Mouse (Mus musculus): ENCODE measurements around the gene Mtor. TPM values are rescaled to one million over a fixed set of nuclear protein-coding genes. Genes with fewer than 3 reads are reported as not detected.

The Mtor gene
- polyA plus RNA-seq, 1 experiment from 2014 or later: 19.8 TPM

DNA sequence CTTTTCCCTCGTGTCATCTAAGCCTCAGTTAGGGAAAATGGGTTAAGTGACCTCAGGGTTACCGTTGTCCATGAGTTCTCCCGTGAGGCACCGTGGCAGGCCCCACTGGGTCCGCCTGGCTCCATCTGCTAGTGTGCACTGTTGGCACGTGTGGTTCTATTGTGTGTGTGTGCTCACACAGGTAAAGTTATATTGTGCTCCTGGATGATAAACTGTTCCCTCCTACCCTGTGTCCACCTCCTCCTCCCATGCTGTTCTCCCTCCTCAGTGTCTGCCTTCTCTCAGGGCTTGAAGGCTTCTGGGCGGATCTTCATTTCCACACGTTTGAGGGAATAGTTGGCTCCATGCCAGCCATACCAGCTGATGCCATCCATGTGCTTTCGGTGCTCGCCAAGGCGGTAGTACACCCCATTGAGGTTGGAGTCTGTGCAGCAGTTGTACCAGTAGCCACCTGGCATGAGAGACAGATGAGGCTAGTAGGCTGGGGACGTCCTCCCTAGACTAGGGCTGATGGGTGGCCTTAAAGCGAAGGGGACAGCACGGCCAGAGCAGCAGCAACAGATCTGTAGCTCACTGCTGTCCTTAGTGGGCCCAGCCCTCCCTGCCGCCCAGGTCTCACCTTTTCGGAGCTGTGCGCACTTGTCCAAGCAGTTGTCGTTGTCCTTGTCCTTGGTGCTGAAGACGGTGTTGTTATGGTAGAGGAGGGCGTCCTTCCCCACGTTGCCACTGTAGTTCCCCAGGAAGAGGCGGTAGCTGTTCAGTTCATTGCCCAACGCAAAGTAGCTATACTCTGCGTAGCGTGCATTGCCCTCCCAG is 47.7 kb downstream of the Mtor start:
- WGBS: 89% methylated on average over 25 of the region's 25 CpGs
- Histone ChIP-seq H3K4me3 (no peak overlapping the region), H3K36me3 (peaks cover 75% of the 10 kb centered on the region), H3K4me1 (no peaks in the 10 kb centered on the region), H3K27me3 (no peaks in the 10 kb centered on the region), H3K9ac (no peak overlapping the region), H3K27ac (no peak overlapping the region), H3K4me2 (replicated peaks) (no peak overlapping the region), H3K9me3 (no peaks in the 10 kb centered on the region)
- ATAC-seq (ENCODE audit: insufficient number of reproducible peaks, insufficient read depth, low FRiP score, low TSS enrichment): no peak

DNA sequence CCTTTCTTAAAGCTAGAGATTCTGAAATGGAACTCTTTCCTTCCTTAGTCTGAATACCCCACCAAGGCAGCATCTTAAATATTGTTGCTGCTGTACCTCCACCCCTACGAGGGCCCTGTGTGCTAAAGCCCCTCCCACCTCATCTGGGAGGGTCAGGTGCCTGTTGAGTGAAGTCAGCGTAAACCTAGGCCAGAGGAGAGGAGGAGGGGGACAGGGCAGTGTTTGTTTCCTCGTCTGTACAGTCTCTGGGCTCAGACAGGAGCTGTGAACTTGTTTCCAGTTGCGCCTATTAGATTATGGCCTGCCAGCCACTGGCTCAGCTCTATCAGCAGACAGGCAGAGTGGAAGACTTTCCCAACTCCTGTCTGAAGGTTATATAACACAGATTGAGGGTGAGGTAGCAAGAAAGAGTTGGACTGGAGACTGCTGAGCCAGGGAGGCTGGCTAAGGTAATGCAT is 52.0 kb downstream of the Mtor start, which contains the start of gene Angptl7:
Gene Angptl7, minus strand, starts transcription at position 51 of the 458 bp plus-strand sequence.
- Histone ChIP-seq H3K27me3 (no peaks in the 10 kb centered on the region), H3K9me3 (no peaks in the 10 kb centered on the region), H3K4me3 (no peak within 1 kb of the TSS), H3K4me2 (replicated peaks) (no peak within 1 kb of the TSS), H3K9ac (no peak within 1 kb of the TSS), H3K4me1 (no peaks in the 10 kb centered on the region), H3K27ac (no peak within 1 kb of the TSS), H3K36me3 (peaks cover 65% of the 10 kb centered on the region)
- no peak for ATAC-seq (ENCODE audit: insufficient number of reproducible peaks, insufficient read depth, low FRiP score, low TSS enrichment)
- WGBS: 52% methylated on average over 4 of the region's 4 CpGs

DNA sequence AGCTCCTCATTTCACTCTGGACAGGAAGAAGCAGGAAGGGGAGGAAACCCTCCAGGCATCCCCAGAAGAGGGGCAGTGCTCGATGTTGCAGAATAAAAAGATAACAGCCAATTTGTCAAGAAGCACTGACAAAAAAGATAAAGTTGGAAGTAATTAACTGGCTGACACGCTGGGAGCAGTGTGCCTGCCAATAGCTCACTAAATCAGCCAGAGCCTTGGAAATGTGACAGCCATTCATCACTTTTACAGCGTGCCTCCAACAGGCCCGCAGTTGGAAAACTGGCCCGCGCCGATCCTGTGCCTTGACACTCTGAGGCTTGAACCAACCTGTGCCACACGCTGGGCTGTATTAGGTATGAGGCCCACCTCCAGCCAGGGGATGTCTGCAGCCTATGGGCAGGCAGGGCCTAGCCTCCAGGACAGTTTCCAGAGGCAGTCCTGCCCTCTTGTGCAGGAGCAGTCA is 56.1 kb downstream of the Mtor start:
- H3K36me3 ChIP-seq: peaks cover 56% of the 10 kb centered on the region
- no peaks in the 10 kb centered on the region for H3K9me3 ChIP-seq
- no peak overlapping the region for H3K4me2 ChIP-seq (replicated peaks)
- H3K9ac ChIP-seq: no peak overlapping the region
- H3K27ac ChIP-seq: no peak overlapping the region
- no peaks in the 10 kb centered on the region for H3K4me1 ChIP-seq
- H3K4me3 ChIP-seq: no peak overlapping the region
- ATAC-seq (ENCODE audit: insufficient number of reproducible peaks, insufficient read depth, low FRiP score, low TSS enrichment): no peak
- H3K27me3 ChIP-seq: no peaks in the 10 kb centered on the region
- WGBS: 73% methylated on average over 8 of the region's 8 CpGs

- Histone ChIP-seq H3K36me3 (peaks cover 44% of the 10 kb centered on the region), H3K4me1 (no peaks in the 10 kb centered on the region)
- WGBS: 73% methylated on average over 5 of the region's 5 CpGs
Observed at GRCm38 (mm10) chr4:148507585-148507984, 59.2 kb downstream of the Mtor start.

GRCm38 (mm10) chr4:148508084-148508849 is 59.9 kb downstream of the Mtor start:
- no peak for ATAC-seq (ENCODE audit: insufficient number of reproducible peaks, insufficient read depth, low FRiP score, low TSS enrichment)
- Histone ChIP-seq H3K9me3 (no peaks in the 10 kb centered on the region), H3K4me1 (no peaks in the 10 kb centered on the region), H3K9ac (no peak overlapping the region), H3K4me2 (replicated peaks) (no peak overlapping the region), H3K4me3 (no peak overlapping the region), H3K27me3 (no peaks in the 10 kb centered on the region), H3K27ac (no peak overlapping the region), H3K36me3 (peaks cover 46% of the 10 kb centered on the region)
- WGBS: 96% methylated on average over 14 of the region's 14 CpGs

More at GRCm38 (mm10) chr4:148507585-148507984, 59.2 kb downstream of the Mtor start:
- H3K9me3 ChIP-seq: no peaks in the 10 kb centered on the region
- no peak for ATAC-seq (ENCODE audit: insufficient number of reproducible peaks, insufficient read depth, low FRiP score, low TSS enrichment)
- H3K4me3 ChIP-seq: no peak overlapping the region
- H3K9ac ChIP-seq: no peak overlapping the region
- H3K27me3 ChIP-seq: no peaks in the 10 kb centered on the region
- no peak overlapping the region for H3K27ac ChIP-seq
- H3K4me2 ChIP-seq (replicated peaks): no peak overlapping the region

- Histone ChIP-seq H3K4me3 (no peak overlapping the region), H3K4me2 (replicated peaks) (no peak overlapping the region), H3K9me3 (no peaks in the 10 kb centered on the region), H3K27me3 (no peaks in the 10 kb centered on the region), H3K9ac (no peak overlapping the region), H3K4me1 (no peaks in the 10 kb centered on the region), H3K36me3 (peaks cover 43% of the 10 kb centered on the region), H3K27ac (no peak overlapping the region)
- WGBS: 89% methylated on average over 8 of the region's 8 CpGs
- ATAC-seq (ENCODE audit: insufficient number of reproducible peaks, insufficient read depth, low FRiP score, low TSS enrichment): no peak
Observed at GRCm38 (mm10) chr4:148509450-148510084, 61.2 kb downstream of the Mtor start.

DNA sequence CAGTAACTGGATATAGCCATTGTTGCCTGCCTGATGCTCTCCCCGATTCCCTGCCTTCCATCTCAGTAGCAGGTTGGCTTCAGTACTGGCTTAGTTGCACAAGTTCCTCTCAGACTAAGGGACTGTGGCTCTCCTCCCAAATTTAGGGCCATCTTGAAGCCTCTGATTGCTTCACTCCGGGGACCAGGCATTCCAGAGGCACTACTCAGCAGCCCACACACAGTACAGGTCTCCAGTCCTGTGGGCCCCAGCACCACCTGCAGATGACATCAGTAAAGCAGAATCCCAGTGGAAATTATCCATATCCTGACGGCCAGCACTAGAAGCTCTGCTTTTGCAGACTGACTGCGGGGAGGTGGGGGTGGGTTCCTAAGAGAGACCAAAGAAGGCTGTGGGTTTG is 62.3 kb downstream of the Mtor start:
- H3K4me3 ChIP-seq: no peak overlapping the region
- no peak overlapping the region for H3K4me2 ChIP-seq (replicated peaks)
- WGBS: 67% methylated on average over 4 of the region's 4 CpGs
- no peak overlapping the region for H3K27ac ChIP-seq
- H3K9ac ChIP-seq: no peak overlapping the region
- H3K27me3 ChIP-seq: no peaks in the 10 kb centered on the region
- ATAC-seq (ENCODE audit: insufficient number of reproducible peaks, insufficient read depth, low FRiP score, low TSS enrichment): no peak
- no peaks in the 10 kb centered on the region for H3K9me3 ChIP-seq
- H3K36me3 ChIP-seq: peaks cover 50% of the 10 kb centered on the region
- no peaks in the 10 kb centered on the region for H3K4me1 ChIP-seq

DNA sequence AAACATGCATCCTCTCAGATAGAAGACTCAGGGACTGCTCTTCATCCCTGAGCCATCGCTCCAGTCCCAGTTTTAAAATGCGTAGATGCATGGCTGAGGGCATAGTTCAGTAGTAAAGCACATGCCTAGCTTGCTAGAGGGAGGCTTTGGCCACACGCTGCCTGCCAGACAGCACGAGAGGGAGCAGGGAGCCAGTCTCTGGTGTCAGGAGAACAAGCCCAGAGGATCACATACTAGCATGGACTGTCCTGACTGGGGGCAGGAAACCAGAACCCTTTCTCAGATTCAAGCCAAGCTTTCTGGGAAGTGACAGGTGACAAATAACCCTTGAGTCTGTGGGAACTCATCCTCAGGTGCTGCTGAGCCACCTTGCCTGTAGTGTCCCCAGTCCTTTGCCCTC is 62.9 kb downstream of the Mtor start:
- H3K9me3 ChIP-seq: no peaks in the 10 kb centered on the region

GRCm38 (mm10) chr4:148513021-148513559 is 64.7 kb downstream of the Mtor start:
- H3K4me2 ChIP-seq (replicated peaks): no peak overlapping the region
- H3K4me3 ChIP-seq: no peak overlapping the region
- peaks cover 61% of the 10 kb centered on the region for H3K36me3 ChIP-seq
- H3K9ac ChIP-seq: no peak overlapping the region
- no peak overlapping the region for H3K27ac ChIP-seq
- H3K27me3 ChIP-seq: no peaks in the 10 kb centered on the region
- ATAC-seq (ENCODE audit: insufficient number of reproducible peaks, insufficient read depth, low FRiP score, low TSS enrichment): no peak
- no peaks in the 10 kb centered on the region for H3K9me3 ChIP-seq
- WGBS: 83% methylated on average over 6 of the region's 6 CpGs
- H3K4me1 ChIP-seq: no peaks in the 10 kb centered on the region

More for the DNA sequence above, 62.9 kb downstream of the Mtor start:
- no peak for ATAC-seq (ENCODE audit: insufficient number of reproducible peaks, insufficient read depth, low FRiP score, low TSS enrichment)
- H3K27ac ChIP-seq: no peak overlapping the region
- H3K9ac ChIP-seq: no peak overlapping the region
- H3K4me3 ChIP-seq: no peak overlapping the region
- no peaks in the 10 kb centered on the region for H3K4me1 ChIP-seq
- WGBS: 90% methylated on average over 4 of the region's 4 CpGs
- H3K4me2 ChIP-seq (replicated peaks): no peak overlapping the region
- H3K27me3 ChIP-seq: no peaks in the 10 kb centered on the region
- peaks cover 48% of the 10 kb centered on the region for H3K36me3 ChIP-seq

GRCm38 (mm10) chr4:148515313-148515712 is 66.9 kb downstream of the Mtor start:
- Histone ChIP-seq H3K4me3 (no peak overlapping the region), H3K27ac (no peak overlapping the region), H3K9me3 (no peaks in the 10 kb centered on the region), H3K4me1 (no peaks in the 10 kb centered on the region), H3K9ac (no peak overlapping the region), H3K36me3 (peaks cover 65% of the 10 kb centered on the region), H3K27me3 (no peaks in the 10 kb centered on the region), H3K4me2 (replicated peaks) (no peak overlapping the region)
- 81% methylated on average over 2 of the region's 2 CpGs for WGBS
- ATAC-seq (ENCODE audit: insufficient number of reproducible peaks, insufficient read depth, low FRiP score, low TSS enrichment): no peak

GRCm38 (mm10) chr4:148517809-148518208 is 69.4 kb downstream of the Mtor start:
- no peaks in the 10 kb centered on the region for H3K27me3 ChIP-seq

More at GRCm38 (mm10) chr4:148517809-148518208, 69.4 kb downstream of the Mtor start:
- no peaks in the 10 kb centered on the region for H3K9me3 ChIP-seq
- no peak overlapping the region; the same call in 1 of the 2 replicates for H3K27ac ChIP-seq
- ATAC-seq (ENCODE audit: insufficient number of reproducible peaks, insufficient read depth, low FRiP score, low TSS enrichment): no peak
- H3K9ac ChIP-seq: no peak overlapping the region
- no peaks in the 10 kb centered on the region for H3K4me1 ChIP-seq
- H3K4me2 ChIP-seq (replicated peaks): no peak overlapping the region
- peaks cover 72% of the 10 kb centered on the region for H3K36me3 ChIP-seq
- 61% methylated on average over 4 of the region's 4 CpGs for WGBS
- no peak overlapping the region for H3K4me3 ChIP-seq
